Mouse (Mus musculus): ENCODE measurements around the gene Cd79b. TPM values are rescaled to one million over a fixed set of nuclear protein-coding genes. Genes with fewer than 3 reads are reported as not detected.
A peak's percentile ranks its signal among the peaks of the same experiment; 100 is the strongest.

The Cd79b gene
- total RNA-seq, 2 experiments from 2014 or later, result 1.8 to 2.0 TPM

GRCm38 (mm10) chr11:106282452-106282851 lies 32.1 kb downstream of the Cd79b start:
- DNase-seq, result no peak
- intact Hi-C loops (cut with DNase I), result no loop called here

GRCm38 (mm10) chr11:106276454-106276853 lies 38.1 kb downstream of the Cd79b start, which contains the start of gene Tcam1:
TSS of gene Tcam1 (plus strand) at chr11:106276672.
- peak; percentile 92 to 97 for DNase-seq
- intact Hi-C loops (cut with DNase I), result no loop called here

DNA sequence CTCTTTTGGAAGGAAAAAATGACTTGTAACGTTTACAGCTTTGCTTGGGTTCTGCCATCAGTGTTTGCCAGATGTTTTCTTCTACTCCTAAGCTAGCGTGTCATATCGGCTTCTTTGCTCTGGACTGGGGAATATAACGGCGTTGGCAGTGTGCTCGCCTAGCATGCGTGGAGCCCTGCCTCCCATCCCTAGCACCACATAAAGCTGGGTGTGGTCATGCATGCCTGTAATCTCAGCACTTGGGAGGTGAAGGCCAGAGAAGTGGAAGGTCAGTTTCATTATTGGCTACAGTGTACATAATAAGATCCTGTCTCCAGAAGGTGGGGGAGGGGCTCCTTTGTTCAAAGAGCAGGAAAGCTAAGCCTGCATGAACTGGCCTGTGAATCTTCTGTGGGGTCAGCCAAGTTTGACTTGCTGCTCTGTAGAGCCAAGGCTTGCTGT lies 39.6 kb downstream of the Cd79b start:
- DNase-seq, result peak in 1 of 2 experiments; percentile 50
- intact Hi-C loops (cut with DNase I), result loop anchor here (5.0 kb wide), 1 partner anchor 58 kb away; the partner anchor contains the start of genes Ccdc47 and Ddx42

DNA sequence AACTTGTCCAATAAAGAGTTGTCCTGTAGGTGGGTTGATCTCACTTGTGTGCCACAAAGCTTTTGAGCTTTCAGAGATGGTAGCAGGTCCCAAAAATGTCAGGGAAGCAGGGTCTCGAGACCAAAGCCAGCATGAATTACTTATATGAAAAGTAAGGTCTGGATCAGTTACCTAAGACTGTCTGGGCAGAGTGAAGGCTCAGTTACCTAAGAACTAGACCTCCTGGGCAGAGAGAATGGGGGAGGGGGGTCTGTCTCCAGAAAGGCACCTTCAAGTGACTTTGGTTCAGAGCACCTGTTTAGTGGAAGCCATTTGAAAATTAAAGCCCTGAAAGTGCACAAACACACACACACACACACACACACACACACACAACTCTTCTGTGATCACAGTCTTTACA lies 40.2 kb downstream of the Cd79b start:
- DNase-seq, result no peak
- intact Hi-C loops (cut with DNase I), result loop anchor here (5.0 kb wide), 1 partner anchor 57 kb away; the partner anchor contains the start of genes Ccdc47 and Ddx42

DNA sequence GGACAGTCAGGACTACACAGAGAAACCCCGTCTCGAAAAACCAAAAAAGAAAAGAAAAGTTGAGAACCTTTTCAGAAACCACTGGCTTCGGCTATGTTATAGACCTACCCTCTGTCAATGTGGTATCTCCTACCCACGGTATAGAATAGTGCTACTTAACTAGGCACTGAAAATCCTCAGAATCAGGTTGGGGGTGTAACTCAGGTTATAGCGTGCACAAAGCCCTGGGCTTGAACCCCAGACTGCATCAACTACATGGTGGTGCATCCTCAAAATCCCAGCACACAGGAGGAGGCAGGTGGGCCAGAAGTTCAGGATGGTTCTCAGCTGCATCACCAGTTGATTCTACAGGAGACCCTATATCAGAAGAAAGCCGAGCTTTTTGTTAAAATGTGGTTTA lies 40.8 kb downstream of the Cd79b start:
- DNase-seq, result no peak
- intact Hi-C loops (cut with DNase I), result loop anchor here (5.0 kb wide), 1 partner anchor 57 kb away; the partner anchor contains the start of genes Ccdc47 and Ddx42

DNA sequence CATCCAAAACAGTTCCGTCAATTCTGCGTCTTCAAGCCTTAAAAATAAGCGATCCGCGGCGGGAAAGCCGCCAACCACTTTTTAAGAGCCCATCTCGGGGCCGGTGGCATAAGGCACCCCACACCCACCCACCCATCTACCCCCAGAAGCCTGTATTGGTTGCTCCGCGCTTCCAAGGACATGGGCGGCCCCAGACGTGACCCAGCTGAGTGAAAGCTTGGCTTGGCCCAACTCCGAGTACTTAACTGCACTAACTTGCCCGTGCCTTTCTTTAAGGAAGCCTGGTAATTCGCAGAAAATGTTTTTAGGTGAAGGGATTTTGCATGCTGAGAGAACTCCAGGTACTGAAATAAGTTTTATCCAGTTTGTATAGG lies 41.3 kb downstream of the Cd79b start:
- DNase-seq, result no peak
- intact Hi-C loops (cut with DNase I), result loop anchor here (5.0 kb wide), 1 partner anchor 56 kb away; the partner anchor contains the start of genes Ccdc47 and Ddx42

DNA sequence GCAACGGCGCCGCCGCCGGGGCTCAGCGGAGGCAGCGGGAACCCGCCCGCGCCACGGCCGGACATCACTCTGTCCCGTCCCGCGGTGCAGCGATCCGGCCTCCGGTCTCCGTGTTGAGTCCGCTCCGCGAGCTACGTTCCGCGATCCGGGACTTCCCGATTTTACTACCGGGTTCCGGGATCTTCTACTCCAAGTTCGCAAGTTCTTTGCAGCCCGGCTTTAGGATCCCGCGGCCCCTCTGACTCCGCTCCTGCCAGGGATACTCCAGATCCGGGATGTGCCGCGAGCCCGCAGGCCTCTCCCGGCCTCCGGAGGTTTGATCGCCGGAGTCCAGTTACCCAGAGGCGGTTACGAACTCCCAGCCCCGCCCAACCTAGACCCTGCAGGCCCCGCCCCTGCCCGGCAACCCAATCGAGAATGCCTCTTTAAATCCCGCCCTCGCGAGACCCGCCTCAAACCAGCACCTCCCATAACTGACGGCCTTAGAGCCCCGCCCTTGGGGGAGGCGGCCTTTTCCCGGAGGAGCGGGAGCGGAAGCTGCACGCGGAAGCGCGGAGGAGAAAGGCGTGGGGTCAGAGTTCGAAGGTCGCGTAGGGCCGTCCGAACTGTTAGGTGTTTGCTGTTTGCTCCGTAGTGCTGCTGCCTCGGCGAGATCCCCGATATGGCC lies 41.8 kb downstream of the Cd79b start, which contains the start of gene Smarcd2:
Gene Smarcd2 (minus strand): TSS at position 329 of the 667 bp plus-strand sequence.
- peak; percentile 99 for DNase-seq
- intact Hi-C loops (cut with DNase I), result loop anchor here (5.0 kb wide), 1 partner anchor 55 kb away; the partner anchor contains the start of genes Ccdc47 and Ddx42

- DNase-seq, result peak; percentile 23 to 59
- intact Hi-C loops (cut with DNase I), result loop anchor here (2.0 to 5.0 kb wide), 2 partner anchors 15 to 55 kb away; partner anchors contain the start of genes Ccdc47, Ddx42, Ftsj3 and Psmc5
Observed at GRCm38 (mm10) chr11:106271794-106272643, 42.5 kb downstream of the Cd79b start.

DNA sequence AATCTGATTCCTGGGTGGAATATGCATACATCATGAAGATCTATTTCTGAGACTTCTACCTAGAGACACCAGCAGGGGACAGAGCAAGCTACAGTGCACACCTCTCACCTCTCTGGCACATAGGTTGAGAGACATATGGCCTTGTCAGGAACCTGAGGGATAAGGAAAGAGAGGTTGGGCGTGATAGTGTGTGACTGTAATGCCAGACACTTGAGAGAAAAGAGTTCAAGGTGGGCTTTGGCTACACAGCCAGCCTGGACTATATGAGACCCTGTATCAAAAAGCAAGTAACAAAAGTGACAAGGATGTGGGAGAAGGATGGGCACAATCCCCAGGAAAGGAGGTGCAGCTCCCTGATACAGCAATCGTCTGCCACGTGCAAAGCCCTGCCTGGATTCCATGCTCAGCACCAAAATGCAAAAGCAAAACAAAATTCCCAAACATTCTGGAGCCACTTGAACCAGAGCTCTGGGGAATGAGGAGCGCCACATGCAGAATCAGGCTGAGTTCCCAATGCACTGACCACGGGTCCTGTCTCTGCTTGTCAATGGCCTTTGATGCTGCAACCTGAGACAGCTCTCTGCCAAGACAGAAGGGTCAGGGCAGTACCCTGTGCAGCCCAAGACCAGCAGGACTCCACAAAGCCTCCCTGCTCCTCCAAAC lies 43.3 kb downstream of the Cd79b start:
- DNase-seq, result peak in 1 of 2 experiments; percentile 21
- intact Hi-C loops (cut with DNase I), result loop anchor here (2.0 to 5.0 kb wide), 2 partner anchors 14 to 54 kb away; partner anchors contain the start of genes Ccdc47, Ddx42, Ftsj3 and Psmc5

- peak; percentile 42 to 47 for DNase-seq
- intact Hi-C loops (cut with DNase I), result no loop called here
Observed at GRCm38 (mm10) chr11:106269060-106269431, 45.5 kb downstream of the Cd79b start.

DNA sequence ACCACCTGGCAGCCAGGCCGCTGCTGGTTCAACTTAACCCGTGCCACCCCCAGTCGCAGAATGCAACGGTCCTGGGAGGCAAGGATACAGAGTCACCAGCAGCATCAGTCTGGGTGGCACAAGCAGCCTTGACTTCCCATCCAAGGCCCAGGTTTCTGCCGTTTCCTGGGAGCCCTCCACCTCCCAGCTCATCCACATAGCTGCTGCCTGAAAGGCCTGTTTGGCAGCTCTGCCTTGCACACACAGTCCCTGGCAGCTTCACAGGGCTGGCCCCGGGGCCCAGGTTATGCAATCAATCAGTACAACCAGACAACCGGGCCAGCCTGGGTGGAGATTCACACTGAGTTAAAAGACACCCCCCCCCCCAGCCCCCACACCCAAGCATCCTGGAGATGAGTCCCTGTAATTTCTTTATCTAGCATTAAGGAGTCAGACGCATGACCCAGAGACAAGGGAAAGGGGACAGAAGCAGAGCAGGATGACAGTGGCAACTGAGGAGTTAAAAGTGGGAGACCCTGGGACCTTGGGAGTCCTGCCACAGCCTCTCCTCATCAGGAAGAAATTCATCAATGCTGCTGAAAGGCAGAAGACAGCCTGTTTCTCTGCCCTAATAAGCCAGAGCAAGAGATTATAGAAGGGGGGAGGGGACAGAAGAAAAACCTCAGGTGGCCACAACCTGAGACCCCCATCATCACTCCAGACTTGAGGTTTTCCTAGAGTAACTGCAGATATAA lies 46.1 kb downstream of the Cd79b start:
- DNase-seq, result peak; percentile 81 to 85
- intact Hi-C loops (cut with DNase I), result no loop called here

- intact Hi-C loops (cut with DNase I), result no loop called here
Observed at GRCm38 (mm10) chr11:106267871-106268270, 46.7 kb downstream of the Cd79b start.

GRCm38 (mm10) chr11:106267311-106267852 lies 47.2 kb downstream of the Cd79b start:
- intact Hi-C loops (cut with DNase I), result no loop called here
- DNase-seq, result peak; percentile 36 to 41

More at GRCm38 (mm10) chr11:106267871-106268270, 46.7 kb downstream of the Cd79b start:
- no peak for DNase-seq

DNA sequence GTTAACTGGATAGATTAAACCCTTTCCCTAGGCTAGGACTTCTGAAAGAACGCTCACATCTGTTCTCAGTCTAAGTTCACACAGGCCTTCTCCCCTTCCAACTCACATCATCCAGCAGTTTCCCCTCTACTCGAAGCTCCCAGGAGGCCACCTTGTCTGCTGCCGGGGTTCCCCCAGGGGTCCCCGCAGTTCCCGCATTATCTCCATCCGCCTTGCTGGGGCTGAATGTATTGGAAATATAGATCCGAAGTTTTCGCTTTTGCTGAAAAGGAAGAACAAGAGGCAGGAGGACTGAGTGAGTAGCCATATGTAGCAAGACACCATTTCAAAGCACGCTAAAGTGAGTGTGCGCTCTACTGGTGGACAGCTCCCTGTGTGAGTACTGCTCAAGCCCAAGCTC lies 48.1 kb downstream of the Cd79b start:
- intact Hi-C loops (cut with DNase I), result no loop called here
- no peak for DNase-seq

DNA sequence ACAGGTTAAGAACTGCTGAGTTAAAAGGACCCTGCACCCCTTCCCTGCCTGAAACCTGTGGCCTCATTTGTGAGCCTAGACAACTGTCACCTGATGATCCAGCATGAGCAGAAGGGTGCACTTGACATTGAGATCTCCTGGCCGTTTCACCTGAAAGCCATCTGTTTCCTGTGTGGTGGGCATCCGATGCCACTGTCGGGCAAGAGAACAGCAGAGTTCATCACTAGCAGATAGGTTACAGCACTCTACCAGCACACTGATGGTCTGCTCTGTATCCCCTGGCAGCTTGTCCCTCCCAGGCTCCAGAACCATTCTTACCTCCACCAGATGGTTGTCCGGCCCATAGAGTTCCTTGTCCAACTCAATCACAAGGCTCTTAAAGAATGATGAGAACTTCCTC lies 49.0 kb downstream of the Cd79b start:
- intact Hi-C loops (cut with DNase I), result no loop called here
- no peak for DNase-seq

- intact Hi-C loops (cut with DNase I), result no loop called here
- no peak for DNase-seq
Observed at GRCm38 (mm10) chr11:106264988-106265387, 49.6 kb downstream of the Cd79b start.

DNA sequence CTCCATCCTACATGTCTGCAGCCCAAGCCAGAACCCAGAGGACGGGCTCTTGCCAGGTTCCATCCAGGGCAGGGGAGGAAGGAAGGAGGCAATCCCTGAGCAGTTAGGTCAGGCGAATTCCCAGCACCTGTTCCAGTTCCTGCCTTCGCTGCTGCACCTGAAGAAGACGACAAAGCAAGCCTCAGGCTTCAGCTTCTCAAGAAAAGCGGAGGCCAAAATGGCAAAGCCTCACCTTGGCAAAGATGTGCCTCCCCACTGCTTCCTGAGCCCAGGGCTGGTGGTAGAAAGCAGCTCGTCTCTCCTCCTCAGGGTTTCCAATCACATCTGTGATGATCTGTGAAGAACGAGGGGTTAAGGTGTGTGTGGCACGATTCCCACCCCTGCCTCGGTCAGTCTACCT lies 50.6 kb downstream of the Cd79b start:
- DNase-seq, result no peak
- intact Hi-C loops (cut with DNase I), result no loop called here
